In genomic region chr15:102395061-102395460, GRCm38 (mm10) we compare ENCODE assay signal across 9 mouse cellular contexts. TPM values are rescaled to one million over a fixed set of nuclear protein-coding genes. Genes with fewer than 3 reads are reported as not detected.
A peak's percentile ranks its signal among the peaks of the same experiment; 100 is the strongest.
DNase-seq lines count a peak whose midpoint lies in the region; ATAC-seq lines count a peak whose summit lies in the region.
"Had no signal": no experiment of that assay in that cellular context is flagged by ENCODE, and none has a peak within 500 bp of the region (broad histone marks: within the 10 kb centered on the region; RNA-seq: fewer than 3 reads in every experiment).

No protein-coding gene starts in this region.

- no peak overlapping the region for H3K4me3 ChIP-seq in heart, embryonic 12.5 days
- H3K4me3 ChIP-seq in liver, embryonic 16.5 days (ENCODE audit: low read depth, low read length), result no peak overlapping the region
- no peak overlapping the region for H3K4me3 ChIP-seq in hindbrain, embryonic 16.5 days (ENCODE audit: low read length)

- no peaks in the 10 kb centered on the region for H3K27me3 ChIP-seq in heart, embryonic 12.5 days (replicated peaks)
- H3K27me3 ChIP-seq in liver, embryonic 16.5 days (ENCODE audit: control insufficient read depth, insufficient read depth, low read depth, low read length), result no peaks in the 10 kb centered on the region
- no peaks in the 10 kb centered on the region for H3K27me3 ChIP-seq in hindbrain, embryonic 16.5 days (replicated peaks; ENCODE audit: control insufficient read depth, insufficient read depth, low read length)

- H3K27ac ChIP-seq in heart, embryonic 12.5 days (ENCODE audit: poor library complexity, severe bottlenecking), result peak overlapping the region; percentile 71
- H3K27ac ChIP-seq in liver, embryonic 16.5 days (ENCODE audit: low read length), result peak overlapping the region; percentile 75
- H3K27ac ChIP-seq in hindbrain, embryonic 16.5 days (ENCODE audit: low read depth, low read length), result no peak overlapping the region

- H3K4me1 ChIP-seq in heart, embryonic 12.5 days (replicated peaks), result peaks cover 36% of the 10 kb centered on the region
- H3K4me1 ChIP-seq in liver, embryonic 16.5 days (ENCODE audit: control insufficient read depth, low read depth, low read length), result peaks cover 40% of the 10 kb centered on the region
- peaks cover 3% of the 10 kb centered on the region; the same call in 1 of the 2 replicates for H3K4me1 ChIP-seq in hindbrain, embryonic 16.5 days (ENCODE audit: control insufficient read depth, insufficient read depth, low read depth, low read length)

- H3K9ac ChIP-seq in heart, embryonic 12.5 days, result no peak overlapping the region
- no peak overlapping the region; the same call in 1 of the 2 replicates for H3K9ac ChIP-seq in liver, embryonic 16.5 days (ENCODE audit: low read depth, low read length)
- H3K9ac ChIP-seq in hindbrain, embryonic 16.5 days (ENCODE audit: low read depth, low read length), result no peak overlapping the region

- intact Hi-C loops in heart, postnatal 14 days (cut with DNase I), result no loop called here

- H3K4me2 ChIP-seq in heart, embryonic 12.5 days, result peak overlapping the region; percentile 2; the same call in 1 of the 2 replicates
- no peak overlapping the region; the same call in 1 of the 2 replicates for H3K4me2 ChIP-seq in liver, embryonic 16.5 days (ENCODE audit: low read depth, low read length)
- H3K4me2 ChIP-seq in hindbrain, embryonic 16.5 days (ENCODE audit: low read length), result no peak overlapping the region

- H3K9me3 ChIP-seq in heart, embryonic 12.5 days (replicated peaks), result no peaks in the 10 kb centered on the region
- H3K9me3 ChIP-seq in liver, embryonic 16.5 days (replicated peaks; ENCODE audit: control insufficient read depth, low read length), result no peaks in the 10 kb centered on the region
- H3K9me3 ChIP-seq in hindbrain, embryonic 16.5 days (ENCODE audit: control insufficient read depth, low read length), result no peaks in the 10 kb centered on the region

- 10% methylated on average over 3 of the region's 3 CpGs for WGBS in heart, embryonic 12.5 days
- WGBS in liver, embryonic 16.5 days (ENCODE audit: insufficient replicate concordance), result 10% methylated on average over 3 of the region's 3 CpGs
- 44% methylated on average over 3 of the region's 3 CpGs for WGBS in hindbrain, embryonic 16.5 days

- H3K36me3 ChIP-seq in heart, embryonic 12.5 days, result no peaks in the 10 kb centered on the region
- no peaks in the 10 kb centered on the region for H3K36me3 ChIP-seq in liver, embryonic 16.5 days (ENCODE audit: control insufficient read depth, insufficient read depth)
- H3K36me3 ChIP-seq in hindbrain, embryonic 16.5 days (ENCODE audit: control insufficient read depth, insufficient read depth, low read length), result no peaks in the 10 kb centered on the region

- DNase-seq in heart, postnatal 4 days, result no peak
- DNase-seq in NIH3T3 (ENCODE audit: low read depth), result peak; percentile 52
- peak; percentile 26 to 33 for DNase-seq in heart, postnatal 14 days
- DNase-seq in urinary bladder, postnatal 14 days (ENCODE audit: low spot score), result no peak
- DNase-seq in urinary bladder, postnatal 36 days (ENCODE audit: low spot score in 2 of 2), result no peak
- DNase-seq: thymus, adult 2 months had no signal

- peak; percentile 82 for ATAC-seq in heart, embryonic 12.5 days (ENCODE audit: insufficient number of reproducible peaks, low FRiP score)
- ATAC-seq in liver, embryonic 16.5 days (ENCODE audit: low read depth), result peak; percentile 84
- ATAC-seq in hindbrain, embryonic 16.5 days, result no peak

RNA-seq across cellular contexts. Expression of gene Sp1, which starts 10.9 kb away (rescaled TPM):
- 6.9 and 7.3 TPM in 2 replicates for polyA plus RNA-seq in heart, embryonic 12.5 days (2016; fragmentation: Nextera tagmentation; extraction: Ambion mirVana)
- 10 to 100 TPM; 55.5 to 74.3 TPM for total RNA-seq in heart, postnatal 4 days (2021)
- total RNA-seq in heart, postnatal 14 days (2021), result 10 to 100 TPM; 47.5 to 52.3 TPM
- polyA plus RNA-seq in liver, embryonic 16.5 days (2015; fragmentation: Nextera tagmentation; extraction: Ambion mirVana), result 3.7 TPM in 2 replicates
- polyA plus RNA-seq in hindbrain, embryonic 16.5 days (2015; fragmentation: Nextera tagmentation; extraction: Ambion mirVana), result 3.4 and 3.5 TPM in 2 replicates

RNA-seq across cellular contexts. Expression of gene Sp7, which starts 28.1 kb away (rescaled TPM):
- polyA plus RNA-seq in heart, embryonic 12.5 days (2016; fragmentation: Nextera tagmentation; extraction: Ambion mirVana), result 0.34 and 0.58 TPM in 2 replicates
- not detected for total RNA-seq in heart, postnatal 4 days (2021)
- total RNA-seq in heart, postnatal 14 days (2021), result not detected
- polyA plus RNA-seq in liver, embryonic 16.5 days (2015; fragmentation: Nextera tagmentation; extraction: Ambion mirVana), result 0.02 TPM in 1 of 2 replicates, not detected in the other
- polyA plus RNA-seq in hindbrain, embryonic 16.5 days (2015; fragmentation: Nextera tagmentation; extraction: Ambion mirVana), result 0.46 and 1.0 TPM in 2 replicates

RNA-seq across cellular contexts. Expression of gene Aaas, which starts 44.5 kb away (rescaled TPM):
- polyA plus RNA-seq in heart, embryonic 12.5 days (2016; fragmentation: Nextera tagmentation; extraction: Ambion mirVana), result 53.8 and 55.8 TPM in 2 replicates
- total RNA-seq in heart, postnatal 4 days (2021), result 10 to 100 TPM; 29.2 to 30.0 TPM
- total RNA-seq in heart, postnatal 14 days (2021), result 10 to 100 TPM in 1 of 2 experiments, 1 to 10 TPM in 1; 9.5 to 15.2 TPM
- 39.3 and 42.4 TPM in 2 replicates for polyA plus RNA-seq in liver, embryonic 16.5 days (2015; fragmentation: Nextera tagmentation; extraction: Ambion mirVana)
- polyA plus RNA-seq in hindbrain, embryonic 16.5 days (2015; fragmentation: Nextera tagmentation; extraction: Ambion mirVana), result 36.1 and 38.1 TPM in 2 replicates

RNA-seq across cellular contexts. Expression of gene Amhr2, which starts 50.1 kb away (rescaled TPM):
- 0.38 and 0.71 TPM in 2 replicates for polyA plus RNA-seq in heart, embryonic 12.5 days (2016; fragmentation: Nextera tagmentation; extraction: Ambion mirVana)
- total RNA-seq in heart, postnatal 4 days (2021), result 1 to 10 TPM in 1 of 2 experiments, under 1 TPM in 1; 0.77 to 1.6 TPM
- total RNA-seq in heart, postnatal 14 days (2021), result 1 to 10 TPM in 1 of 2 experiments, under 1 TPM in 1; 0.66 to 1.0 TPM
- 0.04 and 0.07 TPM in 2 replicates for polyA plus RNA-seq in liver, embryonic 16.5 days (2015; fragmentation: Nextera tagmentation; extraction: Ambion mirVana)
- 0.10 and 0.30 TPM in 2 replicates for polyA plus RNA-seq in hindbrain, embryonic 16.5 days (2015; fragmentation: Nextera tagmentation; extraction: Ambion mirVana)

Comparison
In these comparisons a context has a peak if more than half of its experiments do, and no peak if none do; other contexts are left out.
1. DNase-seq: peak in NIH3T3 (single experiment) and heart, postnatal 14 days (2 of 2); none in heart, postnatal 4 days (single experiment), urinary bladder, postnatal 14 days (single experiment) and urinary bladder, postnatal 36 days (0 of 2).